Mouse (Mus musculus) forebrain, embryonic 16.5 days (tissue): ENCODE results near the gene Krtcap2. TPM values are rescaled to one million over a fixed set of nuclear protein-coding genes. Genes with fewer than 3 reads are reported as not detected.

Experiments used
- ATAC-seq: fragments of 200-750 bp; cut with Nextera tagmentation; 2 replicates; pipeline ENCODE4 v1.8.0; 2017; ENCODE audit warnings: mild to moderate bottlenecking, moderate library complexity
- H3K27ac ChIP-seq: fragments of 300-500 bp; sonication (generic); 2 replicates; pipeline ENCODE4 v1.5.1; 2014; ENCODE audit warnings: low read length, control low read depth
- H3K27me3 ChIP-seq: fragments of 300-500 bp; sonication (generic); replicated peaks from 2 replicates; pipeline ENCODE4 v1.6.1; 2014; ENCODE audit warnings: low read length; ENCODE audit not compliant: control insufficient read depth, insufficient read depth
- H3K36me3 ChIP-seq: fragments of 300-500 bp; sonication (generic); 2 replicates; pipeline ENCODE4 v1.6.1; 2014; ENCODE audit not compliant: control insufficient read depth, insufficient read depth
- H3K4me1 ChIP-seq: fragments of 300-500 bp; sonication (generic); replicated peaks from 2 replicates; pipeline ENCODE4 v1.6.1; 2014; ENCODE audit warnings: low read length; ENCODE audit not compliant: control insufficient read depth, insufficient read depth
- H3K4me2 ChIP-seq: fragments of 300-500 bp; sonication (generic); 2 replicates; pipeline ENCODE4 v1.6.1; 2014; ENCODE audit warnings: mild to moderate bottlenecking, low read length, control low read depth
- H3K4me3 ChIP-seq: fragments of 300-500 bp; sonication (generic); replicated peaks from 2 replicates; pipeline ENCODE4 v1.5.1; 2014; ENCODE audit warnings: mild to moderate bottlenecking, low read length, control low read depth
- H3K9ac ChIP-seq: fragments of 300-500 bp; sonication (generic); replicated peaks from 2 replicates; pipeline ENCODE4 v1.6.1; 2014; ENCODE audit warnings: low read depth, low read length, control low read depth
- H3K9me3 ChIP-seq: fragments of 300-500 bp; sonication (generic); 2 replicates; pipeline ENCODE4 v1.6.1; 2016; ENCODE audit warnings: low read length; ENCODE audit not compliant: control insufficient read depth
- WGBS: fragments of 180-500 bp; shearing (Covaris S2); extraction: QIAGEN DNeasy Blood & Tissue Kit; methylation state at CpG from one replicate; pipeline ENCODE4 v1.1.7; 2014; 5-methylcytosine and 5-hydroxymethylcytosine counted together
- microRNA counts: library from miRNA; unstranded; fragments of <30 nt; microRNA quantifications from one replicate; lab custom pipeline; 2016
- microRNA-seq: library from miRNA; unstranded; fragments of <30 nt; microRNA quantifications from one replicate; pipeline ENCODE4, GENCODE M21; 2017
- polyA plus RNA-seq: library from polyadenylated mRNA; unstranded; fragments of >200 nt; fragmentation: Nextera tagmentation; extraction: Ambion mirVana; gene quantifications from 2 replicates; pipeline ENCODE4 v1.2.1, GENCODE M21; 2015

Krtcap2 gene
- polyA plus RNA-seq, 1 experiment from 2014 or later: 187 TPM

DNA sequence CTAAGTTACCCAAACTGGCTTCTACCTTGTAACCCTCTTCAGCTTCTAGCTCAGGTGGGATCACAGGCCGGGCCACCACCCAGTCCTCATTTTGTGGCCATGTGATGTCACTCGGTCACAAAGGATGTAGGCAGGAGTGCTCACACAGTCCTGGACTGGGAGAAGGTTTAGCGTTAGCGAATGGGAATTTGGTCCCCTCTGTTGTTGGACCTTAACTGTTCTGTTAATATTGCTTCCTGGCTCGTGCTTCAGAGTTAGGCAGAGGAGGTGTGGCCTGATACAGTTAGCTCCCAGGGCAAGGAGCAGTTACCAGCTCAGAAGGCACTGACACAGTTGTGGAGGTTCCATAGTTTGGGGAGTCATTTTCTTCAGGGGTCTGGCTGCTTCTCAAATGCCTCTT lies 48.4 kb downstream of the Krtcap2 start:
- H3K4me3 ChIP-seq: no peak overlapping the region
- H3K4me1 ChIP-seq: peaks cover 9% of the 10 kb centered on the region
- 75% methylated on average over 5 of the region's 5 CpGs for WGBS
- no peak for ATAC-seq
- no peaks in the 10 kb centered on the region for H3K9me3 ChIP-seq
- H3K36me3 ChIP-seq: no peaks in the 10 kb centered on the region
- H3K27me3 ChIP-seq: no peaks in the 10 kb centered on the region
- H3K4me2 ChIP-seq: no peak overlapping the region
- H3K9ac ChIP-seq: no peak overlapping the region
- H3K27ac ChIP-seq: no peak overlapping the region

DNA sequence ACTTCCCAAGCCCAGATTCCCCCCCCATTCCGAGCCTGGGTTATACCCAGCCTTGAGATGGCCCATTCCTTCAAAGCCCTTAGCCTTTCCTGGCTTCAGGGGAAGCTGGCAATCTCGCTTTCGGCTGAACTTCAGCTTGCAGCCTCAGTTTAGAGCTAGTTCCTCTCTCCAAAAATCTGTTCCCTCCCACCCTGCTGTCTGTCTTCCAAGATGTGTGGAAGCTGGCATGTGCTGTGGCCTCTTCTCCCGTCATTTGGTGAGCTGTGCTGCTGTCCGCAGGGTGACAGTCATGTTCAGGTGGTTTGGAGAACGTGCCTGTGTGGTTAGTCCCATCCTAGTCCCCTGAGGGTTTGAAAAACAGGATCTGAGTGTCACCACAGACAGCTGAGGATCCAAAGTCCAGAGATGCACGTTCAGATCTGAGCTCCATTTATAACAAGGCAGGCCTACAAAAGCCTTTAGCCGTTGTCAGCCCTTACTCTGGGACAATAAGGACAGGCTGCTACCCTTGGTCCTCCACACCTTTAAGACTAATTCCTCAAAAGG lies 50.0 kb downstream of the Krtcap2 start:
- no peak overlapping the region for H3K9ac ChIP-seq
- 75% methylated on average over 8 of the region's 8 CpGs for WGBS
- H3K36me3 ChIP-seq: no peaks in the 10 kb centered on the region
- H3K9me3 ChIP-seq: no peaks in the 10 kb centered on the region
- ATAC-seq: no peak
- H3K4me2 ChIP-seq: no peak overlapping the region
- peaks cover 5% of the 10 kb centered on the region; the same call in 1 of the 2 replicates for H3K27me3 ChIP-seq
- H3K4me3 ChIP-seq: no peak overlapping the region
- no peak overlapping the region for H3K27ac ChIP-seq
- peaks cover 11% of the 10 kb centered on the region for H3K4me1 ChIP-seq

DNA sequence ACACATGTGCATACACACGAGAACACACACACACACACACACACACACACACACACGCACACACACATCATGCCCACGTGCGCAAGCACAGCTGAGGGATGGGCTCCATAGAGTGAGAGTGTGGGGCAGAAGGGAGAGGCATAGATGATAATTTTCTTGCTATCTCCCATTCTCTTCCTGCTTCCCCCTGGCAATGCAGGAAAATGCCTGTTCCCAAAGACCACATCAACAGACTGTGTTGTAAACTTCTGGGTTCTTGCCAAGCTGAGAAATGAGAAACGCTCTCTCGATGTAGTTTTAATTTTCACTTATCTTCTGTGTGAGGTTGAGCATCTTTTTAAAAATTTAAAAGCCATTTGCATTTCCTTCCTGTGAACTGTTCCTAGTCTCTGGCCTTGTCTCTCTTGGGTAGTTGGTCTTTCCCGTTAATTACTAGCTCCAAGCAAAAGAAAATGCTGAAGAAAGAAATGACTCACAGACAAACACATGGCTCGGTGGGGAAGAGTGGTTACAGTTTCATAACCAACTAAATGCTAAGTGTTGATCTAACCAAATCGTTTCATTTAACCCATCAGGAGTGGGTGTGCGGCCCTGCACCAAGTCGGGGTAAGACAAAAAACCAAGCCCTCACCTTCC lies 51.1 kb downstream of the Krtcap2 start:
- H3K4me2 ChIP-seq: no peak overlapping the region
- H3K4me1 ChIP-seq: peaks cover 11% of the 10 kb centered on the region
- 0 out of 2 replicates have a peak, but pooled peaks have one; percentile 28 for ATAC-seq
- H3K9ac ChIP-seq: no peak overlapping the region
- H3K9me3 ChIP-seq: no peaks in the 10 kb centered on the region
- 75% methylated on average over 11 of the region's 11 CpGs for WGBS
- peak overlapping the region; percentile 14; the same call in 1 of the 2 replicates for H3K27ac ChIP-seq
- H3K4me3 ChIP-seq: no peak overlapping the region
- H3K27me3 ChIP-seq: peaks cover 5% of the 10 kb centered on the region; the same call in 1 of the 2 replicates
- no peaks in the 10 kb centered on the region for H3K36me3 ChIP-seq

DNA sequence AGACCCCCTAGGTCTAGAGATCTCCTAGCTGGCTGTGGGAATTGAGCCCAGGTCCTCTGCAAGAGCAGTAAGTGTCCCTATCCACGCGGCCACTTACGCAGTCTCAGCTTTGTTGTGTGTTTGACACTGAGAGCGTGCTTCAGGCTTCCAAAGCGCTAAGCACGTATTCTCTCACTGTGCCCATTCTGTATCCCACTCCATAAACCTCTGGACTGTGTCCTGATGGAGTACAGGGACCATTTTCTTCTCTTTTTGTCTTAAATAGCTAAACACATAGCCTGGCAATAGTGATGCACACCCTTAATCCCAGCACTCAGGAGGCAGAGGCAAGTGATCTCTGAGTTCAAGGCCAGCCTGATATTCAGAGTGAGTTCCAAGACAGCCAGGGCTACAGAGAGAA lies 53.1 kb downstream of the Krtcap2 start:
- ATAC-seq: no peak
- no peak overlapping the region for H3K27ac ChIP-seq
- no peak overlapping the region for H3K4me2 ChIP-seq
- no peak overlapping the region for H3K4me3 ChIP-seq
- WGBS: 70% methylated on average over 6 of the region's 6 CpGs
- peaks cover 11% of the 10 kb centered on the region for H3K4me1 ChIP-seq
- peaks cover 5% of the 10 kb centered on the region; the same call in 1 of the 2 replicates for H3K27me3 ChIP-seq
- H3K9ac ChIP-seq: no peak overlapping the region
- H3K9me3 ChIP-seq: no peaks in the 10 kb centered on the region
- no peaks in the 10 kb centered on the region for H3K36me3 ChIP-seq

DNA sequence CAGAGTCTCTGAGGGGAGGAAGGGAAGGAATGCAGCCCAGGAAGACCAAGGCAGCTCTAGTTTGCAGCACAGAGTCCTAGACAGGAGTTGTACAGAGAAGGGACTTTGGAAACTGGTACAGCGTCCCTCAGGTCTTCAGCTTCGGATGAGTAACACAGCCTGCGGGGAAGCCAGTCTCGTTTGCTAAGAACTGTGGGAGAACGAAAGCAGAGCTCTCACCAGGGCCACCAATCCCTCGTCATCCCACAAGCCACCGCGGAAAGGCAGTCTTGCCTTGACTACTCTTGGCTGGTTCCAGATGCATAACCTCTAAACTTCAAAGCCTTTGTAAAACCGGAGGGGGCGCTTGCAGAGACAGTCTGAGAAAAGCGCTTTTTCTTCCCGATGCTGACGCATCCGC lies 53.7 kb downstream of the Krtcap2 start:
- Histone ChIP-seq H3K9ac (peak overlapping the region; percentile 17; the same call in 1 of the 2 replicates), H3K4me2 (peak overlapping the region; percentile 37), H3K27me3 (peaks cover 5% of the 10 kb centered on the region; the same call in 1 of the 2 replicates), H3K4me3 (peak overlapping the region; percentile 15; the same call in 1 of the 2 replicates), H3K9me3 (no peaks in the 10 kb centered on the region), H3K4me1 (peaks cover 11% of the 10 kb centered on the region), H3K27ac (no peak overlapping the region), H3K36me3 (no peaks in the 10 kb centered on the region)
- 4% methylated on average over 14 of the region's 14 CpGs for WGBS
- no peak for ATAC-seq

MicroRNA genes within 50 kb of the gene (microRNA counts, 519-probe panel; counts per million panel counts)
- 2,483 counts per million, percentile 61 among the panel's probes with 10 or more counts for microRNA mmu-miR-92b (lab: Ali Mortazavi, UCI)

Small RNA genes lying within 50 kb of the gene (microRNA-seq; reads per million reads assigned to microRNA genes)
- gene Mir92b: 4,113 reads per million, percentile 90 among the genes with 10 or more reads in this experiment

Other genes starting within 250 kb of the Krtcap2 start
- gene Rusc1, start 152.7 kb upstream of the Krtcap2 start, polyA plus RNA-seq: 74.4 and 76.8 TPM in 2 replicates
- gene Gm43738, start 144.9 kb upstream of the Krtcap2 start, polyA plus RNA-seq: not detected in 2 replicates
- gene Fdps, start 144.0 kb upstream of the Krtcap2 start, polyA plus RNA-seq: 380 and 438 TPM in 2 replicates
- gene Pklr, start 109.8 kb upstream of the Krtcap2 start, polyA plus RNA-seq: 0.13 TPM in 1 of 2 replicates, not detected in the other
- 34.0 and 39.6 TPM in 2 replicates for gene Hcn3, start 85.8 kb upstream of the Krtcap2 start, polyA plus RNA-seq
- 19.2 and 23.9 TPM in 2 replicates for gene Clk2, start 81.2 kb upstream of the Krtcap2 start, polyA plus RNA-seq
- gene Scamp3, start 68.5 kb upstream of the Krtcap2 start, polyA plus RNA-seq: 125 and 128 TPM in 2 replicates
- 26.5 and 30.7 TPM in 2 replicates for gene Fam189b, start 62.8 kb upstream of the Krtcap2 start, polyA plus RNA-seq
- gene Gba, start 43.0 kb upstream of the Krtcap2 start, polyA plus RNA-seq: 44.8 and 46.7 TPM in 2 replicates
- gene Thbs3, start 30.8 kb upstream of the Krtcap2 start, polyA plus RNA-seq: 61.5 and 84.2 TPM in 2 replicates
- gene Mtx1, start 18.9 kb upstream of the Krtcap2 start, polyA plus RNA-seq: 180 and 183 TPM in 2 replicates
- 1.6 and 1.7 TPM in 2 replicates for gene Muc1, start 16.9 kb upstream of the Krtcap2 start, polyA plus RNA-seq
- 62.5 and 76.1 TPM in 2 replicates for gene Trim46, start 343 bp downstream of the Krtcap2 start, polyA plus RNA-seq
- 67.0 and 73.5 TPM in 2 replicates for gene Dpm3, start 13.4 kb downstream of the Krtcap2 start, polyA plus RNA-seq
- 38.6 and 41.2 TPM in 2 replicates for gene Slc50a1, start 24.6 kb downstream of the Krtcap2 start, polyA plus RNA-seq
- 8.3 and 9.5 TPM in 2 replicates for gene Efna1, start 35.2 kb downstream of the Krtcap2 start, polyA plus RNA-seq
- 55.3 and 55.8 TPM in 2 replicates for gene Efna3, start 77.0 kb downstream of the Krtcap2 start, polyA plus RNA-seq
- 14.1 and 16.7 TPM in 2 replicates for gene Efna4, start 92.1 kb downstream of the Krtcap2 start, polyA plus RNA-seq
- 40.4 and 55.2 TPM in 2 replicates for gene Adam15, start 104.0 kb downstream of the Krtcap2 start, polyA plus RNA-seq
- gene Dcst2, start 116.0 kb downstream of the Krtcap2 start, polyA plus RNA-seq: 0.27 TPM in 1 of 2 replicates, not detected in the other
- 1.2 and 1.3 TPM in 2 replicates for gene Dcst1, start 119.3 kb downstream of the Krtcap2 start, polyA plus RNA-seq
- gene Zbtb7b, start 148.8 kb downstream of the Krtcap2 start, polyA plus RNA-seq: 0.51 and 0.77 TPM in 2 replicates
- gene Lenep, start 156.8 kb downstream of the Krtcap2 start, polyA plus RNA-seq: 0.77 TPM in 1 of 2 replicates, not detected in the other
- 43.6 and 46.7 TPM in 2 replicates for gene Flad1, start 165.9 kb downstream of the Krtcap2 start, polyA plus RNA-seq
- 139 and 156 TPM in 2 replicates for gene Cks1b, start 172.4 kb downstream of the Krtcap2 start, polyA plus RNA-seq
- gene Shc1, start 172.5 kb downstream of the Krtcap2 start, polyA plus RNA-seq: 14.4 and 17.2 TPM in 2 replicates
- gene Pygo2, start 184.2 kb downstream of the Krtcap2 start, polyA plus RNA-seq: 40.0 and 43.7 TPM in 2 replicates
- gene Pbxip1, start 190.7 kb downstream of the Krtcap2 start, polyA plus RNA-seq: 11.1 and 14.4 TPM in 2 replicates
- 70.2 and 92.5 TPM in 2 replicates for gene Pmvk, start 208.6 kb downstream of the Krtcap2 start, polyA plus RNA-seq